Comparison of ENCODE assay signal across 8 mouse cellular contexts in genomic region chr1:61924958-61925357, GRCm38 (mm10).
DNase-seq lines count a peak whose midpoint lies in the region; ATAC-seq and TF ChIP-seq lines count a peak whose summit lies in the region.

No protein-coding gene starts in this region.

- peak; percentile 10 to 23 for DNase-seq in heart, adult 18-20 months
- DNase-seq in heart, embryonic 10.5 days (ENCODE audit: low spot score), result no peak
- no peak for DNase-seq in liver, postnatal 0 days
- DNase-seq in liver, result no peak
- peak; percentile 79 for DNase-seq in embryo, embryonic 10 days (ENCODE audit: low spot score)
- DNase-seq in midbrain, postnatal 0 days (ENCODE audit: low spot score), result peak; percentile 81
- DNase-seq in urinary bladder, postnatal 25 days (ENCODE audit: low spot score), result no peak
- DNase-seq in heart, adult 11 months, result no peak

- H3K9ac ChIP-seq in liver, postnatal 0 days (replicated peaks), result no peak overlapping the region
- no peak overlapping the region for H3K9ac ChIP-seq in midbrain, postnatal 0 days (replicated peaks; ENCODE audit: low read length, poor library complexity, severe bottlenecking)

- H3K4me3 ChIP-seq in heart, embryonic 10.5 days, result no peak overlapping the region
- no peak overlapping the region for H3K4me3 ChIP-seq in liver, postnatal 0 days (ENCODE audit: low read depth, low read length)
- no peak overlapping the region for H3K4me3 ChIP-seq in midbrain, postnatal 0 days (ENCODE audit: low read depth, low read length)

- no peak overlapping the region for H3K27ac ChIP-seq in heart, embryonic 10.5 days
- H3K27ac ChIP-seq in liver, postnatal 0 days (ENCODE audit: low read depth), result no peak overlapping the region
- H3K27ac ChIP-seq in midbrain, postnatal 0 days (ENCODE audit: low read depth, low read length), result no peak overlapping the region

- 32% methylated on average over 2 of the region's 2 CpGs for WGBS in heart, embryonic 10.5 days
- 56% methylated on average over 2 of the region's 2 CpGs for WGBS in liver, postnatal 0 days (ENCODE audit: insufficient replicate concordance)
- 20% methylated on average over 2 of the region's 2 CpGs for WGBS in midbrain, postnatal 0 days

- H3K9me3 ChIP-seq in heart, embryonic 10.5 days, result no peaks in the 10 kb centered on the region
- H3K9me3 ChIP-seq in liver, postnatal 0 days (ENCODE audit: low read length), result no peaks in the 10 kb centered on the region
- H3K9me3 ChIP-seq in midbrain, postnatal 0 days (ENCODE audit: low read length), result no peaks in the 10 kb centered on the region

- ATAC-seq in liver, postnatal 0 days, result no peak
- ATAC-seq in midbrain, postnatal 0 days (ENCODE audit: low FRiP score), result no peak

- peak; percentile 63 for TF ChIP-seq CTCF in liver, postnatal 0 days (IDR thresholded peaks at IDR 0.05; ENCODE audit: low read depth)
- TF ChIP-seq CTCF in midbrain, postnatal 0 days (IDR thresholded peaks at IDR 0.05), result peak; percentile 93

- H3K4me2 ChIP-seq in liver, postnatal 0 days (ENCODE audit: low read depth, low read length), result no peak overlapping the region
- H3K4me2 ChIP-seq in midbrain, postnatal 0 days (ENCODE audit: low read depth, low read length, poor library complexity, severe bottlenecking), result no peak overlapping the region

- no peak for TF ChIP-seq EP300 in liver, postnatal 0 days (IDR thresholded peaks at IDR 0.05; ENCODE audit: low read depth)

- peaks cover 5% of the 10 kb centered on the region; the same call in 1 of the 2 replicates for H3K4me1 ChIP-seq in heart, embryonic 10.5 days
- H3K4me1 ChIP-seq in liver, postnatal 0 days (ENCODE audit: insufficient read depth), result no peaks in the 10 kb centered on the region
- H3K4me1 ChIP-seq in midbrain, postnatal 0 days (ENCODE audit: insufficient read depth, low read length), result peaks cover 4% of the 10 kb centered on the region; the same call in 1 of the 2 replicates

- H3K36me3 ChIP-seq in heart, embryonic 10.5 days, result no peaks in the 10 kb centered on the region
- H3K36me3 ChIP-seq in liver, postnatal 0 days (replicated peaks; ENCODE audit: insufficient read depth, low read length), result no peaks in the 10 kb centered on the region
- H3K36me3 ChIP-seq in midbrain, postnatal 0 days (ENCODE audit: insufficient read depth, low read length), result no peaks in the 10 kb centered on the region

- no peaks in the 10 kb centered on the region for H3K27me3 ChIP-seq in heart, embryonic 10.5 days (ENCODE audit: insufficient read depth, poor library complexity, severe bottlenecking)
- no peaks in the 10 kb centered on the region for H3K27me3 ChIP-seq in liver, postnatal 0 days (ENCODE audit: insufficient read depth, low read length)
- H3K27me3 ChIP-seq in midbrain, postnatal 0 days (ENCODE audit: insufficient read depth, low read length), result no peaks in the 10 kb centered on the region

Comparison
In these comparisons a context has a peak if more than half of its experiments do, and no peak if none do; other contexts are left out.
1. DNase-seq: peak in heart, adult 18-20 months (2 of 2), embryo, embryonic 10 days (single experiment) and midbrain, postnatal 0 days (single experiment); none in heart, embryonic 10.5 days (single experiment), liver, postnatal 0 days (single experiment), liver (single experiment), urinary bladder, postnatal 25 days (single experiment) and heart, adult 11 months (single experiment).